Mouse (Mus musculus) WW6 (cell line): ENCODE results near the gene Fbh1.

ENCODE experiments used
- DNase-seq: peaks from one replicate; pipeline ENCODE4 v3.0.0-alpha.2; 2013; ENCODE audit warnings: low read depth, low spot score

Gene Fbh1

GRCm38 (mm10) chr2:11777091-11778068, at the start of gene Fbh1, which contains the start of gene Ankrd16:
Gene Fbh1 (minus strand): TSS chr2:11777582.
Gene Ankrd16 (plus strand): TSS chr2:11777876.
- DNase-seq: peak; percentile 99

GRCm38 (mm10) chr2:11801299-11801930, 24.0 kb upstream of the Fbh1 start:
- no peak for DNase-seq

GRCm38 (mm10) chr2:11797930-11798364, 20.6 kb upstream of the Fbh1 start:
- no peak for DNase-seq

GRCm38 (mm10) chr2:11794668-11795067, 17.3 kb upstream of the Fbh1 start:
- DNase-seq: no peak

- DNase-seq: no peak
Measured at GRCm38 (mm10) chr2:11784159-11784558, 6.8 kb upstream of the Fbh1 start.

- DNase-seq: peak; percentile 60
Measured at GRCm38 (mm10) chr2:11778087-11778823, 873 bp upstream of the Fbh1 start.

GRCm38 (mm10) chr2:11776415-11776814, 967 bp downstream of the Fbh1 start:
- no peak for DNase-seq

- DNase-seq: no peak
Measured at GRCm38 (mm10) chr2:11775121-11775520, 2.3 kb downstream of the Fbh1 start.

- no peak for DNase-seq
Measured at GRCm38 (mm10) chr2:11774426-11774825, 3.0 kb downstream of the Fbh1 start.

- DNase-seq: no peak
Measured at GRCm38 (mm10) chr2:11772401-11772800, 5.0 kb downstream of the Fbh1 start.

- no peak for DNase-seq
Measured at GRCm38 (mm10) chr2:11771701-11772100, 5.7 kb downstream of the Fbh1 start.

- DNase-seq: no peak
Measured at GRCm38 (mm10) chr2:11767161-11767545, 10.2 kb downstream of the Fbh1 start.

- no peak for DNase-seq
Measured at GRCm38 (mm10) chr2:11766485-11767160, 10.8 kb downstream of the Fbh1 start.

GRCm38 (mm10) chr2:11765694-11766093, 11.7 kb downstream of the Fbh1 start:
- DNase-seq: no peak

- DNase-seq: no peak
Measured at GRCm38 (mm10) chr2:11762541-11762940, 14.8 kb downstream of the Fbh1 start.

GRCm38 (mm10) chr2:11739516-11740051, 37.8 kb downstream of the Fbh1 start:
- no peak for DNase-seq

- DNase-seq: no peak
Measured at GRCm38 (mm10) chr2:11738794-11739193, 38.6 kb downstream of the Fbh1 start.

- no peak for DNase-seq
Measured at GRCm38 (mm10) chr2:11735853-11736252, 41.5 kb downstream of the Fbh1 start.

GRCm38 (mm10) chr2:11732978-11733377, 44.4 kb downstream of the Fbh1 start:
- no peak for DNase-seq

- DNase-seq: no peak
Measured at GRCm38 (mm10) chr2:11729091-11729490, 48.3 kb downstream of the Fbh1 start.

- DNase-seq: no peak
Measured at GRCm38 (mm10) chr2:11727574-11727973, 49.8 kb downstream of the Fbh1 start.
